Mouse (Mus musculus) cerebellum, postnatal 10 days (tissue): ENCODE data around the gene Ctse.

Experiments used
- DNase-seq, 2 experiments: peaks; one replicate each; pipeline ENCODE4 v3.0.0; 2021; ENCODE audit warnings: mixed read lengths in 2 of 2

The Ctse gene

DNA sequence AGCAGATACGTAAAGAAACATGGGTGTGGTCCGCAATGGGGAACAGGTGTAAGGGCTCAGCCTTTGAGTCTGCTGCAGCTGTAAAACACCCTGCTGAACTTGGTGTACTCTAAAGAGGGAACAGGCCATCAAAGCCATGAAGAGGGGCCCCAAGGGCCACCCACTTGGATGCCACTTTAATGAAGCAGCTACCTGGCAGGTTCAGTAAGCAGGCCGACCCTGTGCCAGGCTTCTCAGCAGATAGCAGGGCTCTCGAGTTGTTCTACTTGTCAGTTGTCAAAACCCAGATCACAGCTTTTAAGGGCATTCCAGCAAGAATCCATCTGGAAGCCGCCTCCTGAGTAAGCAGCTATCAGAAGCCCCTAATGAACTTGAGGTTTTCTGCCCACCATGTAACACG lies 17.5 kb downstream of the Ctse start:
- DNase-seq: no peak

GRCm38 (mm10) chr1:131657945-131658354 lies 19.8 kb downstream of the Ctse start:
- peak; percentile 96 for DNase-seq

- DNase-seq: no peak
Measured at GRCm38 (mm10) chr1:131659512-131660085, 21.5 kb downstream of the Ctse start.

DNA sequence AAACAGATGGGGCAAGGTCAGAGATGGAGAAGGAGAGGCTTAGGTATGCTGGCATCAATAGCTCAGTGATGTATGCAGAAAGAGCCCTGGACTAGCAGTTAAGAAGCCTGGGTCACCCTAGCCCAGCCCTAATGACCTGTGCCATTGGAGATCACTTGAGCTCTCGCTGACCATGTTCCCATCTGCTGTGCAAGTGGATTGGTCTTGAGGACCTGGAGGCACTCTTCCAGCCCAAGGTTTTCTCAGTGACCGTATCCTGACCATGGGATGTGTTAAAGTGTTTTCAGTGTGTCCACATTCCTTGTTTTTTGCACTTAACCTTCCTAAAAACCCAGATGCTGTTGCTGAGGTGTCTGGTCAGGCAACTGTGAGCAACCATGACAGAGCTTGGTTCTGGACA lies 22.2 kb downstream of the Ctse start:
- no peak for DNase-seq

DNA sequence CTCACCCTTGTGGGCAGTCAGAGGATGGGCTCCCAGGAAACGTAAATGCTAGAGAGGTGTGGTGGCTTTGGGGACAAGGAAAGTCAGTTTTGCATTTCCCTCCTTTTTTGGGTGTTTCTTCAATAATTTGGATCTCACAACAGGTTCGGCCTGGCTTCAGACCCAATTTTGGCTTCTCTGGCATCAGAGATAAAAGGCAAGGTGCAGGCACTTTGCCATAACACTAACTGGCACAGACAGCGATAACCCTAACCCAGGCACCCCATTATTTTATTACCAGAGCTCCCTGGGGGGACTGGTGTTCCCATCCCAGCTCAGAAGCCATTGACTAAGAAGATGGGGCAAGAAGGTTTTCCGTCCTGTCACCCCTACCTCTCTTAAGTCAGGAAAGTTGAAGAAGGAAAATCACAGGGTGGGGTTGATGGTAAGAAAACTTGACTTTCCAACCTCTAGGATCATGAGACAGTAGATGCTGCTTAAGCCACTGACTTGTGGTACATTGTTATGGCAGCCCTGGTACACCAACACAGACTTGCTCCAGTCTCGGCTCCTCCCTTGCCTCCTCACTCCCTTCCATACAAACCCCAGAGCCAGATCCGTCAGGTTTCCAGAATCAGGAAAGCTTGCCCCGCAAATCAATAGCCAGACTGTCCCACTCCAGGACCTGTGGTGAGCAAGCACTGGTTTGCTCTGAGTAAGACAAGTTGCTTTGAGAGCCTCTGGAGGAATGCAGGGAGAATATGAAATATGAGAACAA lies 22.8 kb downstream of the Ctse start:
- DNase-seq: no peak

DNA sequence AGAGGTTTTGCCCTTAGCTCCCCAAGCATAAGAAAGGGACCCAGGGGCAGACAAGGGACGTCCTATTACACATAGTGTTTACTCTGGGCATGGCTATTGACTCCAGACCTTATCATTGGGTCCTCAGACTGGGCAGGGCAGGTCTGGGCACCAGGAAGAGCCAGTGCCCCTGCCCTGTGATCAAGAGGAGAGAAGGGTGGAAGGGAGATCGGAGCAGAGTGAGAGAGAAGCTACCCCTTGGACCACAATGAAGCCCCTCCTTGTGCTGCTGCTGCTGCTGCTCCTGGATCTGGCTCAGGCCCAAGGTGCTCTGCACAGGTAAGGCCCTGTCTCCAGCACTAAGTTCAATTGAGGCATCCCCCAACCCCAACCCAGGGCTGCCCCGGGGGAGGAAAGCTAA lies 23.6 kb downstream of the Ctse start:
- DNase-seq: no peak

GRCm38 (mm10) chr1:131663286-131663995 lies 25.3 kb downstream of the Ctse start:
- DNase-seq: no peak

DNA sequence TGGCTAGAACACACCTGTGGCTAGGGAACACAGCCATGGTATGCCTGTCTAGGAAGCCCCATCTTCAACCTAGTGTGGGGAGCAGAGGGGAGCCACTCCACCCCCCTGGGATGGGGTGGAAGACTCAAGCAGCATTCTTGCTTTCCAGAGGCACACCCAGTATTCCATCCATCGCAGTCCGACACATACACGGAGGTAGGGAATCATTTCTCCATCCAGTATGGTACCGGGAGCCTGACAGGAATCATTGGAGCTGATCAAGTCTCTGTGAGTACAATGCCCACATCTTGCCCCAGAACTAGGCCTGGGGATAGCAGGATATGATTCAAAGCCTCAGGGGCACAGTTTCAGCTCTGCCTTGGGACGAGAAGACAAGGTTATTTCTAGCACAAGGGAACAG lies 26.0 kb downstream of the Ctse start:
- DNase-seq: no peak

DNA sequence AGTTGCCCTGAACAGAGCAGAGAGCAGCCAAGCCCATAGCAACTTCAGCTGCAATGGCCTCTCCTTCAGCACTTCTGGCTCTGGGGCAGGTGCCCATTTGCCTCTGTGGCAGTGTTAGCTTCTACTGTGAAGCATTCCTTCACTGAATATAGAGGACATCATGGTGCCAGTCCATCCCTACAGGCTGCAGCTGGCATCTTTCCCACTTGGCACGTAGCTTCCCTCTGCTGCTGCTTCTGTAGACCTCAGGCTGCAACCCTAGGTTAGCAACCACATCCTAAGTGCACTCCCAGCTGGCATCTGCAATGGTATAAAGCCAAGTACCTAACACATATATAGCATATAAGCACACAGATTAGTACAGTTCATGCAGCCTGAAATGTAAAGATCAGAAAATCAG lies 27.8 kb downstream of the Ctse start:
- peak; percentile 50 to 56 for DNase-seq

- DNase-seq: no peak
Measured at GRCm38 (mm10) chr1:131671113-131671512, 33.0 kb downstream of the Ctse start.

DNA sequence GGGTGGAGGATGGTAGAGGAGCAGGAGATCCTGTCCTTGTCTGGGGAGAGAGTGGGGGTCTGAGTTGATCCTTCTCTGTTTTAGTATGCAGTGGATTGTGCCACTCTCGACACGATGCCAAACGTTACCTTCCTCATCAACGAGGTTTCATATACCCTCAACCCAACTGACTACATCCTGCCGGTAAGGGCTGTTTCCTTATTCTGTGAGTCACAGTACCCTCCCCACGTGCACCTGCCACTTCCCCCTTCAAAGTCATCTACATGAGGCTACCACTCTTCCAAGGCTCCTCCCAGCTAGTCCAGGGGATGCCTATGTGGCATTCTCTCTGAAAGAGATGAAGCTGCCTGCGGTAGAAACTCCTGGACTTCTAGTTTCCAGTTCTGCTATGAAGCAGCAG lies 34.3 kb downstream of the Ctse start:
- DNase-seq: no peak

DNA sequence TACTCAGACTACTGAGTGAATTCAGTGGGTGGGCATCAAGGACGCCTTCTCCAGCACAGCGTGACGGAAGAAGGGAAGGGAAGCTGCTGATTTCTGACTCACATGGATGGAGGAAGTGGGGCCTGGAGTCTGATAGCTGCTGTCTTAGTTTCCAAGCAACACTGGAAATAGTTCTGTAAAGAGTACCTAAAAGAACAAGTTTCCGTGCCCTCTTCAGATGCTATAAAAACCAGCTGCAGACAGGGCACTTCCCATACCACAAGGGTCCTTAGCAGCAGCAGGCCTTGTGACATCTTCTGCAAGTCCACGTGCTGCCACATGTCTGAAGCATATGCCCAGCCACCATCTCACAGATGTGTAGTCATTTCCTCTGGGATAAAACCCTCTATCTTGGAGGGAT lies 41.5 kb downstream of the Ctse start:
- no peak for DNase-seq

DNA sequence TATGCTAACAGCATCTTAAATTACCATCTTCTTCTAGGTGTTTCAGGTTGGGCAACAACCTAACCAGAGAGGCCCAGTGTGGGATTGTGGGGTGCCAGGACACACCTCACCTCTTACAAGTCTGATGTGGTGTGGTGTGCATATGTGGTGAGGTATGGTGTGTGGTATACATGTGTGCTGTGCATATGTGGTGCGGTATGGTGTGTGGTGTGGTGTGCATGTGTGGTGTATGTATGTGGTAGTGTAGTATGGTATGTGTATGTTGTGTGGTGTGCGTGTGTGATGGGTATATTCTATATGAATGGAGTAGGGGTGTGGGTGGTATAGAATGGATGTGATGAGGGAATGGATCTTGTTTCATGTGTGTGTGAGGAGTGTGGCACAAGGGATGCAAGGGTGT lies 49.6 kb downstream of the Ctse start:
- no peak for DNase-seq

- peak; percentile 24 to 25 for DNase-seq
Measured at GRCm38 (mm10) chr1:131688475-131688874, 50.4 kb downstream of the Ctse start, which contains the start of gene Rab7b. Gene Rab7b, plus strand, starts transcription at chr1:131688695.

DNA sequence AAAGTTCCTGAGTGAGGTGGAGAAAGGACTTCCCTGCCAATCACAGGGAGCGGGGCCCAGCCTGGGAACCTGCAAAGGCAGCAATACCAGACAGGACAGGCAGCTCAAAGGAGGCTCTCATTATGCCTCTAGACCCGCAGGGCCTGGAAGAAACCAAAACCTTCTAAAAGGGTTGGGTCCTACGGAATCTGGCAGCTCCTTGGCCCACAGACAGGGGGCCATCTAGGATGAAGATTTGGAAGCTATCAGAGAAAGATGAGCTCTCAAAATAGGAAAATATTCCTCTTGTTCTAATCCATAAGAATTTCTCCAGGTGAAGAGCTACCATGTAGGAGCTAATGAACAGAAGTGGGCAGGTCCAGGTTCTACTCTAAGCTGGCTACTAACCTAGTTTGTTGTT lies 50.9 kb downstream of the Ctse start:
- no peak for DNase-seq

GRCm38 (mm10) chr1:131689899-131690298 lies 51.8 kb downstream of the Ctse start:
- DNase-seq: peak in 1 of 2 experiments; percentile 9

DNA sequence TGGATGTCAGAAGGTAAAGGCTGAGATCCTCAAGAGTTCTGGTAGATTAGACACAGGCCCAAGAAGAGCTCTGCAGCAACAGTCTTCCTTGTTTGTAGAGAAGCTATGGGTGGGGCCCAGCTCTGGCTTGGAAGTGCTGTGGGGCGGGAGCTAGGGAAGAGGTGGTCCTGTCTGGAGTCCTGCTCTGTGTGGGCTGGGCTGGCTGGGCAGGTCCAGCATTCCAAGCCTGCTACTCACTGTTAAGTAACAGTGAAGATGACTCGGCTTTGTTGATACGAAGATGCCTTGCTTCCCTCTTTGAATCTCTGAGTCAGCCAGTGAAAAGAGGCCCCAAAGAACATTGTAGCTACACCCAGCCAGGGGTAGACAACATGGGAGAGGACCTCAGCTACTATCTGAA lies 52.3 kb downstream of the Ctse start:
- DNase-seq: peak in 1 of 2 experiments; percentile 13

DNA sequence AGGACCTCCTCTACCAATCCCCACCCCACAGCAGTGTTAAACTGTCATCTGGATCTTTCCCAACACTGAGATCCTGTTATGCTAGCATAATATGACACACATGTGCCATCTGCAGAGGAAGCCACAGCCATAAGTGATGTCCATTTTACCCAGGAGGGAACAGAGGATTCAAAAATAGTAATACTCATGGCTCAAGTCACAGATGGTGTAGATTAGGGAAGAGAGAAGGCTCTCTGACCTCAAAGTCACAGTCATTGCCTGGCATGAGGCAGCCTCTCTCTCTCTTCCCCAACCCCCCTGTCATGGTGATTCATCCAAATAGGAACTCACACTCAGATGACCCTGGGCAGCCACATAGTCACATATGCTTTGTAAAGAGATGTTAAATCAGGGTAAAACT lies 53.2 kb downstream of the Ctse start:
- no peak for DNase-seq

DNA sequence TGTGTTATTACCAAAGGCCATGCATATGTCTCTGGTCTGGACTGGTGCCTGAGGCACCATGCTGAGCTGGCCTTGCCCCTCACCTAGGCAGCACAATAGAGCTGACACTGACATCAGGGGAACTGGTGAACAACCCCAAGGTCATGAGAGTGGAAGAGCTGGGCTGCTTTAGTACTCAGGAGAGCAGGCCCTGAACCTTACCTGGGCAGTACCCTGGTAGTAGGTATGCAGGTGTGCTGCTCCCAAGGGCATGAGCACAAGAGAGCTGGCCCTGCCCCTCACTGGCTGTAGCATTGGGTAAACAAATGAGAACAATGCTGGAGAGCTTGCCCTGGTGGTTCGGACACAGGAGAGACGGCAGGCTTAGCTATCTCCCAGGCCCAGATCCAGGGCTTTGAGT lies 57.2 kb downstream of the Ctse start:
- no peak for DNase-seq

DNA sequence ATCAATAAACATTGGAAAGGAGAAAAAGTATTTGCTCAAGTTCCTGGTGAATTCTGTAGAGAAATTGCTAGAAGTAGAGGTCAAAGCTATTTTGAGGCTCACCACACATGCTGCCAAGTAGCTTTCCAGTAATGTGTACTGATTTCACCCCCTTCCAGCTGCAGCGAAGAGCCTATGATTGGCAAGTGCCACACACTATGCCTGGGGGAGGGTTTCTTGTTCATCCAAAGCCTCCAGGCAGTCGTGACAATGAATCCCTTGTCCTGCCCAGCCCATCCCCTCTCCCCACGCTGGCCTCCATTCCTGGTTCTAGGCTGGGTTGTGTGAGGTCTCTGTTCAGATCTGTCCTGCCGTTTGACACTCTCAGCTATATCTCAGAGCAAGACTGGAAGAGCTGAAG lies 58.2 kb downstream of the Ctse start:
- DNase-seq: no peak

DNA sequence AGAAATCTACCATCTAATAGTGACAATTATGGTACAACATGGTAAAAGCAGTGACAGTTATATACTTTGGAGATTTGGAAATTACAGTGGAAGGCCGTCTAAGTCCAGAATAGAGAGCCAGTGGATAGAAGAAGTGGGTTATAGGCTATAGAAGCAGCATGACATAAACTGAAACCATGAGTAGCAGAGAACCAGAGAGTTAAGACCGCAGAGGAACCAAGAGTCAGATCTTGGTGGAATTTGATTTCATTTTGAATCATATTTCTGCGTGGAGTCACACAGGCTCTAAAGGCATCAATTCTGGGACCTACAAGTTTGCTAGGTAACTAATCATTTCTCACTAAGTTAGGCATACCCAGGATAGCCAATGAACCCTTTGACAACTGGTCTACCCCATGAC lies 60.7 kb downstream of the Ctse start:
- no peak for DNase-seq

DNA sequence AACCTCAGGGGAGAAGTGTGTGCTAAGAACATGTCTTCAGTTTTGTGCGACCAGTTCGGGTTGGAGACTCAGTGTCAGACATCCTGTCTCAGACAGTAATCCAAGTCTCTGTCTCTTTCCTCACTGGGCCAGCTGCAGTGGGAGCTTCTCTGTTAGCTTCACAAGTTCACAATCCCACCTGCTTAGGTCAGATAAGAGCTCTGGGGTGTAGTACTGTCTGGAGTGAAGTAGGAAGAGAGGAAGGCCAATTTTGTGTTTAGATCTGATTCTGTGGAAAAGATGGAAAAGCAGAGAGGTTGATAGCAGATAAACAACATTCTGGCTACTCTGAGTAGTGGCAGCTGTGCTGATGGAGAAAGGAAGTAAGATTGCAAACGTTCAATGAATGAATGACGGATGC lies 61.5 kb downstream of the Ctse start:
- no peak for DNase-seq

DNA sequence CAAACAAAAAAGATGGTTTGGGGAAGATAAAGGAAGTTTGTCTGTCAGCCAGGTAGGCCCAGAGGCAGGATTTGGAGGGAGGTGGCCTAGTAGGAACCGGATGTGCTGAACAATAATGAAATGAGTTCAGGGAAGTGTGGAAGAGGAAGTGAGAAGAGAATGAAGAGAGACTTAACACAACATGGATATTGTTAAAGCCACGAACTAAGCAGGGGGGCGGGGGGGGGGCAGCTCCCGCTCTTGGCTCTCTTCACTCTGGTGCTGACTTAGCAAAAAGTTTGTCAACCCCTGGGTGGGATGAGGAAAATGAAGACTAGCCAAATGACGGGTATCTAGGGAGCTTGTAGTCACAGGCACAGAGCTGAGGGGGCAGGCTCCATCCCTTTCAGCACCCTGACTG lies 62.3 kb downstream of the Ctse start:
- DNase-seq: no peak

DNA sequence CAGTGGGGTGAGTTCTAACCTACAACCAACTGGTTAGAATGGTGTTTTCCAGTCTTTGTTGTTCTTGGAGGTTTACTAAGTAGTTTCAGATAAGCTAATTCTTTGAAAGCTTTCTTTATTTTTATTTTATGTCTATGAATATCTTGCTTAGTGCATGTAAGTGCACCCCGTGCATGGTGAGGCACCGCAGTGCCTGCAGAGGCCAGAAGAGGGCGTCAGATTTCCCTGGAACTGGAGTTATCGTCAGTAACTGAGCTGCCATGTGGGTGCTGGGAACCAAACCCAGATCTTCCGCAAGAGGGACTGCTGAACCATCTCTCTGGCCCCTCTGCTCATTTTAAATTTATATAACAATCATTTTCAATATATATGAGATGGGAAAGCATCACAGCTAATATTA lies 63.3 kb downstream of the Ctse start:
- no peak for DNase-seq
